Mouse (Mus musculus) MEL (cell line): ENCODE results near the gene Hbq1b. TPM values are rescaled to one million over a fixed set of nuclear protein-coding genes. Genes with fewer than 3 reads are reported as not detected.
A peak's percentile ranks its signal among the peaks of the same experiment; 100 is the strongest.

Source experiments
- DNase-seq: peaks from one replicate; pipeline ENCODE4 v3.0.0; 2011; ENCODE audit warnings: low read depth, low spot score
- H3K27ac ChIP-seq: 2 replicates; pipeline ENCODE4 v1.5.1; 2012; ENCODE audit warnings: low read depth, mild to moderate bottlenecking, control low read depth, low read length, moderate library complexity; ENCODE audit not compliant: control insufficient read depth
- H3K27me3 ChIP-seq, 2 experiments: fragments of 150-350 bp in 1 of 2; sonication (generic) in 1 of 2; 2 replicates each; pipeline ENCODE4 v1.6.1; 2012; ENCODE audit warnings: low read length in 2 of 2, mild to moderate bottlenecking in 2 of 2, improper control_type of control experiment in 1 of 2, moderate library complexity in 1 of 2; ENCODE audit not compliant: insufficient read depth in 2 of 2, control insufficient read depth in 1 of 2
- H3K36me3 ChIP-seq, 2 experiments: 2 replicates each; pipeline ENCODE4 v1.6.1; 2012 to 2014; ENCODE audit warnings: low read length in 2 of 2, improper control_type of control experiment in 1 of 2, inconsistent platforms in 1 of 2, mild to moderate bottlenecking in 1 of 2; ENCODE audit not compliant: insufficient read depth in 2 of 2, control insufficient read depth in 1 of 2
- H3K4me1 ChIP-seq, 2 experiments: fragments of 150-350 bp in 1 of 2; sonication (generic) in 1 of 2; 2 replicates each; pipeline ENCODE4 v1.6.1; 2012; ENCODE audit warnings: low read length in 2 of 2, improper control_type of control experiment in 1 of 2, mild to moderate bottlenecking in 1 of 2; ENCODE audit not compliant: insufficient read depth in 2 of 2, control insufficient read depth in 1 of 2
- H3K4me3 ChIP-seq, 2 experiments: fragments of 150-350 bp in 1 of 2; sonication (generic) in 1 of 2; 2 replicates each; pipeline ENCODE4 v1.5.1; 2012; ENCODE audit warnings: low read depth in 2 of 2, low read length in 2 of 2, mild to moderate bottlenecking in 2 of 2, moderate library complexity in 2 of 2, control low read depth in 1 of 2, improper control_type of control experiment in 1 of 2; ENCODE audit not compliant: control insufficient read depth in 1 of 2, insufficient read depth in 1 of 2
- H3K79me2 ChIP-seq: 2 replicates; pipeline ENCODE4 v1.6.1; 2012; ENCODE audit warnings: mild to moderate bottlenecking, low read length, moderate library complexity; ENCODE audit not compliant: control insufficient read depth, poor library complexity, insufficient read depth
- H3K9ac ChIP-seq: 2 replicates; pipeline ENCODE4 v1.6.1; 2012; ENCODE audit warnings: low read depth, mild to moderate bottlenecking, control low read depth, low read length, moderate library complexity; ENCODE audit not compliant: control insufficient read depth, poor library complexity, severe bottlenecking
- H3K9me3 ChIP-seq: fragments of 150-350 bp; sonication (generic); replicated peaks from 2 replicates; pipeline ENCODE4 v1.6.1; 2012; ENCODE audit warnings: mild to moderate bottlenecking, low read length, improper control_type of control experiment, moderate library complexity; ENCODE audit not compliant: insufficient read depth
- BHLHE40 ChIP-seq: IDR thresholded peaks from 2 replicates; pipeline ENCODE4 v1.6.1; 2012; ENCODE audit warnings: low read depth, mild to moderate bottlenecking, inconsistent platforms, low read length, improper control_type of control experiment, borderline replicate concordance
- CHD2 ChIP-seq: IDR thresholded peaks from 2 replicates; pipeline ENCODE4 v1.6.1; 2011; ENCODE audit warnings: low read length, improper control_type of control experiment
- E2F4 ChIP-seq: IDR thresholded peaks from 2 replicates; pipeline ENCODE4 v1.6.1; 2011; ENCODE audit warnings: low read depth, low read length, improper control_type of control experiment, borderline replicate concordance
- ELF1 ChIP-seq: IDR thresholded peaks from 2 replicates; pipeline ENCODE4 v1.6.1; 2014; ENCODE audit warnings: low read depth, mild to moderate bottlenecking, inconsistent platforms, low read length, improper control_type of control experiment, moderate library complexity
- ETS1 ChIP-seq: IDR thresholded peaks from 2 replicates; pipeline ENCODE4 v1.6.1; 2012; ENCODE audit warnings: low read depth, mild to moderate bottlenecking, inconsistent platforms, low read length, improper control_type of control experiment, moderate library complexity
- MAFK ChIP-seq: IDR thresholded peaks from 2 replicates; pipeline ENCODE4 v1.6.1; 2011; ENCODE audit warnings: low read depth, mild to moderate bottlenecking, low read length, improper control_type of control experiment, borderline replicate concordance
- MAZ ChIP-seq: IDR thresholded peaks from 2 replicates; pipeline ENCODE4 v1.6.1; 2012; ENCODE audit warnings: low read depth, mild to moderate bottlenecking, inconsistent platforms, low read length, improper control_type of control experiment
- MYB ChIP-seq: IDR thresholded peaks from 2 replicates; pipeline ENCODE4 v1.6.1; 2011; ENCODE audit warnings: mild to moderate bottlenecking, low read depth, low read length, improper control_type of control experiment
- NRF1 ChIP-seq: IDR thresholded peaks from 2 replicates; pipeline ENCODE4 v1.6.1; 2014; ENCODE audit warnings: low read depth, mild to moderate bottlenecking, inconsistent platforms, low read length, improper control_type of control experiment, moderate library complexity; ENCODE audit not compliant: poor library complexity, insufficient read depth, severe bottlenecking
- POLR2AphosphoS2 ChIP-seq: IDR thresholded peaks from 2 replicates; pipeline ENCODE4 v1.6.1; 2011; ENCODE audit warnings: low read length, improper control_type of control experiment
- RCOR1 ChIP-seq: IDR thresholded peaks from 2 replicates; pipeline ENCODE4 v1.6.1; 2012; ENCODE audit warnings: low read depth, mild to moderate bottlenecking, inconsistent platforms, low read length, improper control_type of control experiment
- TAL1 ChIP-seq: IDR thresholded peaks from 2 replicates; pipeline ENCODE4 v1.6.1; 2012; ENCODE audit warnings: mild to moderate bottlenecking, inconsistent platforms, low read length, moderate library complexity, mixed read lengths
- TBP ChIP-seq: IDR thresholded peaks from 2 replicates; pipeline ENCODE4 v1.8.0; 2011; ENCODE audit warnings: low read depth, low read length, improper control_type of control experiment
- UBTF ChIP-seq: IDR thresholded peaks from 2 replicates; pipeline ENCODE4 v1.6.1; 2012; ENCODE audit warnings: low read depth, mild to moderate bottlenecking, inconsistent platforms, low read length, improper control_type of control experiment, moderate library complexity, borderline replicate concordance; ENCODE audit not compliant: insufficient read depth
- USF1 ChIP-seq: IDR thresholded peaks from 2 replicates; pipeline ENCODE4 v1.6.1; 2014; ENCODE audit warnings: low read depth, mild to moderate bottlenecking, inconsistent platforms, low read length, improper control_type of control experiment, moderate library complexity
- polyA plus RNA-seq, 2 experiments: library from polyadenylated mRNA; stranded (reverse) in 1 of 2; unstranded in 1 of 2; fragments of >175 nt in 1 of 2; fragments of >200 nt in 1 of 2; gene quantifications; 2 replicates each; pipeline versions ENCODE4 v1.2.1 to v1.2.4; 2012; ENCODE audit warnings: low replicate concordance in 2 of 2, low read depth in 1 of 2; ENCODE audit not compliant: insufficient read length in 2 of 2, insufficient read depth in 1 of 2, missing spikeins in 1 of 2
- total RNA-seq: library from RNA; depleted of rRNA; stranded (reverse); fragments of 300-350 nt; gene quantifications from 2 replicates; pipeline ENCODE4 v1.2.3, GENCODE M21; 2012

Gene Hbq1b
- total and polyA plus RNA-seq, 3 experiments: 2.3 to 6.5 TPM; not detected in 1

DNA sequence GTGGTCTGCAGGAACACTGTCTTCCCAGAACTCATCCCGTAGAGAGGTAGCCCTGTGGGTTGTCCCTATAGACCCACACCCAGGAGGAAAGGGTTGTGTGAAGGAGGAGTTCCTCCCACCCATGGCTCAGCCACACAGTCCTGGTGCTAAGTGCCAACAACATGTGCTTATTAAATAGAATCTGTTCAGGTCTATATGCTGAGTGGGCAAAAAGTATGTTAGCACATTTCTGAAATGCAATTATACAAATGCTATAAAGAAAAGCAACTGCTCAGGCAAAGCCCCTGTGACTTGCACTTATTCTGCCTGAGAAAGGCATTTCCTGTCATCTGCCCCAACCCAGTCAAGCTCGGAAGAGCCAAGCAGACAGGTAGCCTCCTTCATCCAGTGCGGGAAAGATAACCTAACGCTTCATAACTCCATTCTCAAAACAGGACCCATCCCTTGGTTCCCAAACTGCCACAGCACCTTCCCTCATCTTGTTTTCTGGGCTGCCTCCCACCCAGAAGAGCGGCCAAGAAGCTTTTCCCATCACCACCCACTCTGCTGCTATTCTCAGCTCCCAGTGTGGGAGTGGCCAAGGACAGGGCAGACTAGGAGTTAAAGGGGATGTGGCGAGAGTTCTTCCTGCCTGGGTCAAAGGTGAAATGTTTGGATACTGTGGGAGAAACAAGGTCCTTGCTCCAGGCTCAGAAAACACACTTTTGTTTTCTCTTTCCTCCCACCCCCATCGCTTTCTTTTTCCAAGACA is 43.4 kb upstream of the Hbq1b start:
- no peak overlapping the region for H3K9ac ChIP-seq
- H3K9me3 ChIP-seq: no peaks in the 10 kb centered on the region
- no peak overlapping the region for H3K27ac ChIP-seq
- H3K4me1 ChIP-seq: peaks cover 25 to 44% of the 10 kb centered on the region in 2 experiments
- DNase-seq: no peak
- peaks cover 0 to 35% of the 10 kb centered on the region in 2 experiments; a peak in 2 of 4 replicates for H3K36me3 ChIP-seq
- no peak overlapping the region for H3K4me3 ChIP-seq
- TF ChIP-seq MAFK (peak; percentile 14; the same call in 1 of the 2 replicates), TBP (no peak), NRF1 (no peak), UBTF (no peak), RCOR1 (no peak), ELF1 (no peak), POLR2AphosphoS2 (no peak)
- H3K27me3 ChIP-seq: no peaks in the 10 kb centered on the region
- no peaks in the 10 kb centered on the region for H3K79me2 ChIP-seq

DNA sequence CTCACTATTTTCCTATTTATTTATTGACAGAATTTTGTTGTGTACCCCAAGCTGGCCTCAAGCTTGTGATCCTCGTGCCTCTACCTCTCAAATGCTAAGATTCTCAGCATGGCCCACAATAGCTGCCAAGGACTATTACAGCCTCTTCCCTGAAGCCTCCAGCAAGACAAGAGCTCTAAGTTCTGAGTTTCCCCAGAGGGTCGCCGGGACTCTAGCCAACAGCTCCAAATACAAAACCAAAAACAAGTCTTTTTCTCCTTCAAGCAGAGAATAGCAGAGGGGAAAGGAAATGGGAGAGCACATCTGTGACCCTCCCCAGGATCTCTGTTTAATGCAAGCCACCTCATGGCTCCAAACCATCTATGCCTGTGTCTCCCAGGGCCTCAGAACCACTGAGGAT is 42.7 kb upstream of the Hbq1b start:
- H3K9ac ChIP-seq: no peak overlapping the region
- H3K27me3 ChIP-seq: no peaks in the 10 kb centered on the region
- H3K79me2 ChIP-seq: no peaks in the 10 kb centered on the region
- no peak overlapping the region for H3K4me3 ChIP-seq
- no peak overlapping the region for H3K27ac ChIP-seq
- TF ChIP-seq CHD2: no peak
- TF ChIP-seq ETS1: no peak
- no peak for TF ChIP-seq BHLHE40
- TF ChIP-seq NRF1: no peak
- TF ChIP-seq ELF1: no peak
- TF ChIP-seq MYB: no peak
- no peak for TF ChIP-seq USF1
- no peak for TF ChIP-seq TAL1
- no peak for TF ChIP-seq MAZ
- TF ChIP-seq E2F4: no peak
- no peak for DNase-seq
- peaks cover 27 to 44% of the 10 kb centered on the region in 2 experiments for H3K4me1 ChIP-seq
- H3K36me3 ChIP-seq: peaks cover 0 to 40% of the 10 kb centered on the region in 2 experiments; a peak in 2 of 4 replicates
- H3K9me3 ChIP-seq: no peaks in the 10 kb centered on the region
